Mouse (Mus musculus) lung, adult 10 weeks (tissue): ENCODE results near the gene Leo1. TPM values are rescaled to one million over a fixed set of nuclear protein-coding genes. Genes with fewer than 3 reads are reported as not detected.

ENCODE experiments used
- polyA plus RNA-seq: library from polyadenylated mRNA; stranded (reverse); fragments of 350-450 nt; fragmentation: Illumina TruSeq; extraction: RNeasy Lipid Tissue Mini Kit (QIAGEN cat#74804); gene quantifications from one replicate; pipeline ENCODE4 v1.2.3, GENCODE M21; 2014; ENCODE audit warnings: low read depth, low replicate concordance; ENCODE audit not compliant: insufficient read depth

Leo1 gene
- 13.8 TPM for polyA plus RNA-seq

DNA sequence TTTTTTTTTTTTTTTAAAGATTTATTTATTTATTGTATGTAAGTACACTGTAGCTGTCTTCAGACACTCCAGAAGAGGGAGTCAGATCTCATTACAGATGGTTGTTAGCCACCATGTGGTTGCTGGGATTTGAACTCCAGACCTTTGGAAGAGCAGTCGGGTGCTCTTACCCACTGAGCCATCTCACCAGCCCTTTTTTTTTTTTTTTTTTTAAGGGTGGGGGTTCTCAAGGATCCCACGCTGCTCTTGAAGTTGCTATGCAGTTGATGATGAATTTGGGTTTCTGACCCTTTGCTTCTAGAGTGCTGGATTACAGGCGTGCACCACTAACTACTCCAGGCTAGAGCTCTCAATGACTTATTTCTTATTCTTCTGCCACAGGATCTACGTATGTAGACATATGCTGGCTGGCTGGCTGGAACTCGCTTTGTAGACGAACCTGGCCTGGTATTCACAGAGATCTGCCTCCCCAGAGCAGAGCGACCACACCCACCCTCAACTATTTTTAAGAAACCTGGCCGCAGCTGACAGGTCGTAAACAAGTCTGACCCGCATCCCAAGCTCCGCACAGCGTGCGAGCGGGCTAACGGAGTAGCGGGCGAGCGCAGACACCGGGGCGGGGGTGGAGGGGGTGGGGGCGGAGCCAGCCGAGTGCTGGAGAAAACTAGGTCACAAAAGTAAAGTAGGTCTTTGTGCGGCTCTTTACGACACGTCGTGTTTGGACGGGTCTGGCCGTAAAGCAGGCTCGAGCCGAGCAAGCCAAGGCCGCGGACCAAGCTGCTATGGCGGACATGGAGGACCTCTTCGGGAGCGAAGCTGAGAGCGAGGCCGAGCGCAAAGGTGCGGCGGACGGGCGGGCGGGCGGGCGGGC lies at the start of gene Leo1:
Gene Leo1 (plus strand): TSS at position 729 of the 871 bp plus-strand sequence.

DNA sequence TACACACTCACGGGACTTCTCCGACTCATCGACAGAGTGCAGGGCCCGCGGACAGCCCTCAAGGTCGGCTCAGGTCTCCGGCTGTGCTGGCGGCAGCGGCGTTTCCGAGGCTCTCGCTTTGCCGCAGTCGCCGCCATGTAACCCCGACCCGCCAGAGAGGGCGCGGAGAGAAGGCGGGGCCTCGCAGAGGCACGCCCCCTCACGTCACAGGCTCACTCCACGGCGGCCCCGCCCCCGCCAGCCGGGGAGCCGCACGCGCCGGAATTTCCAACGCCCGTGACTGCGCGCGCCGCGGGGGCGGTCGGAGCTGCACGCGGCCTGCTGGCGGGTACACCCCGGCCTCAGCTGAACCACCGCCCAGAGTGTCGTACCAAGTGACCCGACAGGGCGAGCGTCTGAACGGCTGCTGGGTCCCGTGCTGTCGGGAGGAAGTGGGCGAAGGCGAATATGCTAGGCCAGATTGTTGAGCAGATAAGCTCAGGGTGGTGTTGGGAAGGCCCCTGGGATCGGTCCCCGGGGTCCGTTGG lies 31.4 kb upstream of the Leo1 start, which contains the start of gene Mapk6:
Gene Mapk6 (minus strand): TSS at position 154 of the 527 bp plus-strand sequence.

Other genes starting within 250 kb of the Leo1 start
- gene Myo5c, start 209.5 kb upstream of the Leo1 start, polyA plus RNA-seq: 22.6 TPM
- 8.8 TPM for gene Gnb5, start 135.2 kb upstream of the Leo1 start, polyA plus RNA-seq
- not detected for gene Bcl2l10, start 93.8 kb upstream of the Leo1 start, polyA plus RNA-seq
- gene Mapk6, start 31.5 kb upstream of the Leo1 start, polyA plus RNA-seq: 10.1 TPM
- gene Tmod3, start 118.1 kb downstream of the Leo1 start, polyA plus RNA-seq: 62.7 TPM
- 5.1 TPM for gene Tmod2, start 169.8 kb downstream of the Leo1 start, polyA plus RNA-seq
- gene Lysmd2, start 184.2 kb downstream of the Leo1 start, polyA plus RNA-seq: 42.9 TPM
- gene Scg3, start 242.5 kb downstream of the Leo1 start, polyA plus RNA-seq: 0.46 TPM